Mouse (Mus musculus): ENCODE data around the gene Acvr1c.

DNA sequence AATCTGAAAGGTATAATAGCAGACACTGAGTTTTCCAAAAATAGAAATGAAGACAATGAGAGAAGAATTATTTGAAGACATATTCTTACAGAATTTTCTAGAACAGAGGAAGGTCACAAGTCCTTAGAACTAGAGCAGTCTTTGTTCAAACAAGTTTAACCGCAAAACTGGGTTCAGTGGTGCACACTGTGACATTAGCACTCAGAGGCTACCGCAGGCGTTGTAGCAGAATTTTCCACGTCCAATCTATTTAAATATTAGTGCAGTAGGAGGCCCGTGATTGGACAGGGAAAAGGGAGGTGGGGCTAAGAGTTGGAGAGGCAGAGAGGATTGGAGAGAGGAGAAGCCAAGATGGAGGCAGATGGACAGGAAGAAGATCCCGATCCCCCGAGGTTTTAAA, 81.2 kb downstream of the Acvr1c start:
- TF ChIP-seq POLR2A (IDR thresholded peaks at IDR 0.05; ENCODE audit: insufficient read length, low read depth) = no peak
- TF ChIP-seq MYOG (IDR thresholded peaks at IDR 0.05; ENCODE audit: control insufficient read depth in 1 of 3, insufficient read depth in 1 of 3, insufficient read length in 2 of 3, low read depth in 2 of 3) = no peak
- TF ChIP-seq POLR2AphosphoS2 (IDR thresholded peaks at IDR 0.05; ENCODE audit: insufficient read length, low read depth) = no peak
- no peak for TF ChIP-seq CEBPB (IDR thresholded peaks at IDR 0.05; ENCODE audit: insufficient read depth, poor library complexity, severe bottlenecking)
- TF ChIP-seq REST (IDR thresholded peaks at IDR 0.05; ENCODE audit: insufficient read depth, insufficient read length) = no peak
- TF ChIP-seq TCF3 (IDR thresholded peaks at IDR 0.05; ENCODE audit: insufficient read length, low read depth) = no peak
- TF ChIP-seq E2F4 (IDR thresholded peaks at IDR 0.05; ENCODE audit: insufficient read depth) = no peak
- TF ChIP-seq TCF12 (IDR thresholded peaks at IDR 0.05; ENCODE audit: insufficient read depth, poor library complexity, severe bottlenecking) = no peak

Data from myocyte (in vitro differentiated cells).